Mouse (Mus musculus): ENCODE results near the gene Smg5.

Smg5 gene

DNA sequence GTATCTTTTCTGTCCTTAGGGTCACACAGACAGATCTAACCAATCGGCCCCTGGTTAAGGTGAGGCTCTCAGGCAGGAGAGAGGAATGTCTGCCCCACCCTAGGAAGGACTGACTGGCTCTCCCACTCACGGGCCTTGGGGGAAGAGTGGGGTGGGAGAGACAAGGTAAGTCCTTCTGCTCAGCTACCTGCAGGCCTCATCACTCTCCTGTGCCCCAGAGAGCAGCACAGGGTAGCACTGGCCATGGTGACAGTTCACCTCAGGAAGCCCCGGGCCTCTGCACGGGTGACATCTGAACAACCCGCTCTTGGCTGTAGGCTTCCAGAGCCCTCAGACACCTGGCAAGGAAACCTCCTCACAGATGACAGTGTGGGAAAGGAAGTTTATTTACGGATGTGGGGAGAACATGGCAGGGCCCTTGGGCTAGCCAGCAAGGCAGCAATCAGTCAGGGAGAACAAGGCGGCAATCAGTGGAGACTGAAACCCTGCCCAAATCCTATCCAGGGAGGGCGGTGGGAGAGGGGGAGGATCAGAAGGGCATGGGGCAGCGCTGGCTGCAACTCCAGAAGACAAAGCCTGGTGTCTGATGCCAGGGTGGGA, 57.8 kb downstream of the Smg5 start:
- no peak for DNase-seq (ENCODE audit: inconsistent age in 2 of 2, low spot score in 1 of 2)

- DNase-seq (ENCODE audit: inconsistent age in 2 of 2, low spot score in 1 of 2), result no peak
These were observed 59.2 kb downstream of the Smg5 start for GRCm38 (mm10) chr3:88395288-88395687.

DNA sequence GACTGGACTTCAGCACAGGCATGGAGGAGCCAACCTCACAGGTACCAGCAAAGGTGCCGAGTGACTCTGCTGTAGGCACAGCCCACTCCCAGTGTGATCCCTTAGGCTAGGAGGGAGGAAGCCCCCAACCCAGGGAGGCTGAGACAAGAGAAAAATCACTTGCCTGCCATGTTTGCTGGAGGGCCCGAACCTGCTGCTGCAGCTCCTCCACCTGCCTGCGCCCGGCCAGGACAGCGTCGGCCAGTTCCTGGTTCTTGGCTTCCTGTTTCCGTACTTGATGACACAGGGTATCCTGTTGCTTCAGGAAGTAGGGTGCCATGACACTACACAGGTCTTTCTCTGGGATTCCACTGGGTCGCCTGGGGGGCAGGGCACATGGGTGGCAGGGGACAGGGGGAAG, 59.7 kb downstream of the Smg5 start:
- no peak for DNase-seq (ENCODE audit: inconsistent age in 2 of 2, low spot score in 1 of 2)

DNA sequence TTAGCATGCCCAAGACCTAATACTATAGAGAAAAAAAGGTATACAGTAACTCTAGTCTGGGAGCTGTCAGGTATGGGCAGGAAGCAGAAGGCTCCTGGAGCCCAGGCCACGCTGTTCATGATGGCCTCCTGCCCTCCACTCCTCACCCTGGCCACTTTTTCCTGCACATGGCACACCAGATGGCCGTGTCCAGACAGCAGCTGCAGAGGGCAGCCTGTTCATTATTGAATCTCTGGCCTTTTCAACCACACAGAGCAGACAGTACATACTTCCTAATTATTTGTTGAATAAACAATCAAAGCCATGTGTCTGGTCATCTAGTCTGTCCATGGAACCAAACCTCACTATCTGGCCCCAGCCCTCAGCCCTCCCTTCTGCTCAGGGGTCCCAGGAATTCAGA, 62.6 kb downstream of the Smg5 start:
- DNase-seq (ENCODE audit: inconsistent age in 2 of 2, low spot score in 1 of 2), result peak in 1 of 2 experiments; percentile 32

GRCm38 (mm10) chr3:88403522-88404230, 67.6 kb downstream of the Smg5 start:
- DNase-seq (ENCODE audit: inconsistent age in 2 of 2, low spot score in 1 of 2), result peak in 1 of 2 experiments; percentile 19

DNA sequence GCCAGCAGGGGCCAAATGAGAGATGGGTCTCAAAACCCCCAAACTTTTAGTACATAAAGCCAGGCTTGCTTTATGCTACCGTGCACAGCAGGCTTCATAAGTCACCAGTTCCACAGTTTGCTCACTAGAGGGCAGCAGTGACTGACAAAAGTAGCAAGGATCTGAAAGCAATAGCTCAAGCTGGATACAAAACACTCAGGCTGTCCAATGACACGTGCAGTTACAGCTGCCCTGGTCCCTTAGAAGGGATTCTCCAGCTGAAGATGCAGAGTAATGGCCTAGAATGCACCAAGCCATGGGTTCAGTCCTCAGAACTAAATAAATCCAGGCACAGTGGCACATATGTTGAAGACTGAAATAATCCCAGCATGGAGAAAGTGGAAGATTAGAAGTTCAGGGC, 71.0 kb downstream of the Smg5 start:
- DNase-seq (ENCODE audit: inconsistent age in 2 of 2, low spot score in 1 of 2), result peak; percentile 66 to 90

- DNase-seq (ENCODE audit: inconsistent age in 2 of 2, low spot score in 1 of 2), result peak in 1 of 2 experiments; percentile 55
These were observed 71.5 kb downstream of the Smg5 start for GRCm38 (mm10) chr3:88407529-88407928.

DNA sequence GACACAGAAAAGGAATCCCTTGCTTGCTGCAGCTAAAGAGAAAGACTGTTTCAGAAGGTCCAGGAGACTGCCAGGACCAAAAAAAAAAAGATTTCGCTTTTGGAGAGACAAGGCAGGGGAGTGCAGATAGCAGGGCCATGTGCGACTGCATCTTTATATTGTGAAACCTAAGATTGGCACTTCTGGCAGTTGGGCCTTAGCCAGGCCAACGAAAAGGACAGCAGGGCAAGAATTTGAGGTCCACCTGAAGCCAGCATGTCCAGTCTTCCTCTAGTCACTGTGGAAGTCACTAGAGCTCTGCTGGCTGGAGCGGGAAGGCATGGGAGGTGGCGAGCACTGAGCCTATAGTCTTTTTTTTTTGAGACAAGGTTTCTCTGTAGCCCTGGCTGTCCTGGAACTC, 72.9 kb downstream of the Smg5 start:
- DNase-seq (ENCODE audit: inconsistent age in 2 of 2, low spot score in 1 of 2), result peak in 1 of 2 experiments; percentile 63

GRCm38 (mm10) chr3:88409741-88410644, 73.9 kb downstream of the Smg5 start, which contains the start of gene Pmf1:
Gene Pmf1 (minus strand): TSS chr3:88410331.
- peak; percentile 95 to 98 for DNase-seq (ENCODE audit: inconsistent age in 2 of 2, low spot score in 1 of 2)

- peak; percentile 55 to 83 for DNase-seq (ENCODE audit: inconsistent age in 2 of 2, low spot score in 1 of 2)
These were observed 74.6 kb downstream of the Smg5 start for GRCm38 (mm10) chr3:88410645-88411031.

DNA sequence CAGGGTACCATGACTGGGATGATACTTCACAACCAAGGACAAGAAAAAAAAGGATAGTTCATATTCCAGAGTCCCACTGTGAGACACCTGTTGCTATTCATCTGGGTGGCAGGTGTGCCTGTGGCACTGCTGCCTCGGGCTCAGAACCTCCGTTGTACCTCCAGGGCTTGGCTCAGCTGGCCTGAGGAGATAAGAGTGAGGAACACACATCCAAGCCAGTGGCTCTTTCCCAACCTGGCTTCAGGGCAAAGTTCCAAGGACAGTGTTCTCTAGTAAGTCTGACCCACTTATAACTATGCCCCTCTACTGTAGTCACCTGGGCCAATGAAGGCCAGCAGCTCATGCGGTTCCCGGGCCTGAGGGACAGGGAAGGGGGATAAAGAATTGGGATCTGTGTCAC, 75.6 kb downstream of the Smg5 start:
- peak; percentile 61 to 88 for DNase-seq (ENCODE audit: inconsistent age in 2 of 2, low spot score in 1 of 2)

All from adrenal gland, adult (tissue).